Mouse (Mus musculus) lung, embryonic 14.5 days (tissue): ENCODE data around the gene Trak2. TPM values are rescaled to one million over a fixed set of nuclear protein-coding genes. Genes with fewer than 3 reads are reported as not detected.

Source experiments
- ATAC-seq: fragments of 200-750 bp; cut with Nextera tagmentation; 2 replicates; pipeline ENCODE4 v1.8.0; 2017; ENCODE audit warnings: mild to moderate bottlenecking, moderate TSS enrichment, moderate library complexity; ENCODE audit not compliant: insufficient read depth
- DNase-seq: peaks from one replicate; pipeline ENCODE4 v3.0.0-alpha.2; 2015
- H3K27ac ChIP-seq: fragments of 300-500 bp; sonication (generic); 2 replicates; pipeline ENCODE4 v1.5.1; 2014; ENCODE audit warnings: low read depth, mild to moderate bottlenecking, moderate library complexity
- H3K27me3 ChIP-seq: fragments of 300-500 bp; sonication (generic); 2 replicates; pipeline ENCODE4 v1.6.1; 2014; ENCODE audit warnings: low read length, control low read depth; ENCODE audit not compliant: insufficient read depth
- H3K36me3 ChIP-seq: fragments of 300-500 bp; sonication (generic); 2 replicates; pipeline ENCODE4 v1.6.1; 2014; ENCODE audit warnings: control low read depth; ENCODE audit not compliant: insufficient read depth
- H3K4me1 ChIP-seq: fragments of 300-500 bp; sonication (generic); 2 replicates; pipeline ENCODE4 v1.6.1; 2014; ENCODE audit warnings: antibody characterized with exemption, control low read depth; ENCODE audit not compliant: insufficient read depth
- H3K4me2 ChIP-seq: fragments of 300-500 bp; sonication (generic); 2 replicates; pipeline ENCODE4 v1.6.1; 2014; ENCODE audit warnings: mild to moderate bottlenecking
- H3K4me3 ChIP-seq: fragments of 300-500 bp; sonication (generic); 2 replicates; pipeline ENCODE4 v1.5.1; 2014; ENCODE audit warnings: low read depth, low read length
- H3K9ac ChIP-seq: fragments of 300-500 bp; sonication (generic); 2 replicates; pipeline ENCODE4 v1.6.1; 2014
- H3K9me3 ChIP-seq: fragments of 300-500 bp; sonication (generic); 2 replicates; pipeline ENCODE4 v1.6.1; 2016; ENCODE audit warnings: low read depth, low read length, control low read depth
- CTCF ChIP-seq: IDR thresholded peaks from 2 replicates; pipeline ENCODE4 v1.5.1; 2016; ENCODE audit warnings: antibody characterized with exemption, low read depth
- WGBS: fragments of 180-500 bp; shearing (Covaris S2); extraction: QIAGEN DNeasy Blood & Tissue Kit; methylation state at CpG from one replicate; pipeline ENCODE4 v1.1.7; 2014; 5-methylcytosine and 5-hydroxymethylcytosine counted together
- polyA plus RNA-seq: library from polyadenylated mRNA; unstranded; fragments of >200 nt; fragmentation: Nextera tagmentation; extraction: Ambion mirVana; gene quantifications from 2 replicates; pipeline ENCODE4 v1.2.1, GENCODE M21; 2014

The Trak2 gene
- polyA plus RNA-seq, 1 experiment from 2014 or later, result 15.4 TPM

- H3K9me3 ChIP-seq, result no peaks in the 10 kb centered on the region
- no peak overlapping the region for H3K27ac ChIP-seq
- H3K9ac ChIP-seq, result no peak overlapping the region
- no peaks in the 10 kb centered on the region for H3K27me3 ChIP-seq
- H3K4me2 ChIP-seq, result no peak overlapping the region
- ATAC-seq, result no peak
- no peak for TF ChIP-seq CTCF
- no peak overlapping the region for H3K4me3 ChIP-seq
- H3K4me1 ChIP-seq, result peaks cover 5% of the 10 kb centered on the region; the same call in 1 of the 2 replicates
- peaks cover 20% of the 10 kb centered on the region for H3K36me3 ChIP-seq
- 80% methylated on average over 6 of the region's 6 CpGs for WGBS
- no peak for DNase-seq
Observed at GRCm38 (mm10) chr1:58949561-58950106, 23.6 kb downstream of the Trak2 start.

GRCm38 (mm10) chr1:58946718-58947117 lies 26.5 kb downstream of the Trak2 start:
- Histone ChIP-seq H3K36me3 (peaks cover 18% of the 10 kb centered on the region), H3K4me2 (no peak overlapping the region), H3K27me3 (no peaks in the 10 kb centered on the region), H3K9me3 (no peaks in the 10 kb centered on the region), H3K9ac (no peak overlapping the region), H3K4me1 (peaks cover 3% of the 10 kb centered on the region; the same call in 1 of the 2 replicates), H3K4me3 (no peak overlapping the region), H3K27ac (no peak overlapping the region)
- DNase-seq (no peak), ATAC-seq (no peak)
- no peak for TF ChIP-seq CTCF
- WGBS, result 90% methylated on average over 9 of the region's 9 CpGs

GRCm38 (mm10) chr1:58945960-58946670 lies 27.1 kb downstream of the Trak2 start:
- H3K27ac ChIP-seq, result no peak overlapping the region

GRCm38 (mm10) chr1:58945523-58945922 lies 27.7 kb downstream of the Trak2 start:
- no peak overlapping the region for H3K27ac ChIP-seq
- no peaks in the 10 kb centered on the region for H3K4me1 ChIP-seq
- ATAC-seq, result no peak
- no peak overlapping the region for H3K4me3 ChIP-seq
- no peak overlapping the region for H3K4me2 ChIP-seq
- H3K9ac ChIP-seq, result no peak overlapping the region
- peaks cover 18% of the 10 kb centered on the region for H3K36me3 ChIP-seq
- no peak for TF ChIP-seq CTCF
- 90% methylated on average over 2 of the region's 2 CpGs for WGBS
- no peaks in the 10 kb centered on the region for H3K9me3 ChIP-seq
- no peak for DNase-seq
- no peaks in the 10 kb centered on the region for H3K27me3 ChIP-seq

More at GRCm38 (mm10) chr1:58945960-58946670, 27.1 kb downstream of the Trak2 start:
- Histone ChIP-seq H3K4me2 (no peak overlapping the region), H3K36me3 (peaks cover 18% of the 10 kb centered on the region), H3K27me3 (no peaks in the 10 kb centered on the region), H3K4me3 (no peak overlapping the region), H3K9ac (no peak overlapping the region), H3K4me1 (no peaks in the 10 kb centered on the region), H3K9me3 (no peaks in the 10 kb centered on the region)
- ATAC-seq, result no peak
- no peak for TF ChIP-seq CTCF
- 81% methylated on average over 7 of the region's 7 CpGs for WGBS
- DNase-seq, result no peak

GRCm38 (mm10) chr1:58937606-58938099 lies 35.6 kb downstream of the Trak2 start:
- WGBS, result 94% methylated on average over 9 of the region's 9 CpGs
- TF ChIP-seq CTCF, result no peak

GRCm38 (mm10) chr1:58936746-58937605 lies 36.3 kb downstream of the Trak2 start:
- H3K27ac ChIP-seq, result no peak overlapping the region

More at GRCm38 (mm10) chr1:58937606-58938099, 35.6 kb downstream of the Trak2 start:
- no peaks in the 10 kb centered on the region for H3K9me3 ChIP-seq
- DNase-seq (no peak), ATAC-seq (no peak)
- H3K4me2 ChIP-seq, result no peak overlapping the region
- no peaks in the 10 kb centered on the region for H3K27me3 ChIP-seq
- H3K4me1 ChIP-seq, result no peaks in the 10 kb centered on the region
- no peak overlapping the region for H3K9ac ChIP-seq
- H3K36me3 ChIP-seq, result peaks cover 5% of the 10 kb centered on the region; the same call in 1 of the 2 replicates
- no peak overlapping the region for H3K4me3 ChIP-seq
- no peak overlapping the region for H3K27ac ChIP-seq

GRCm38 (mm10) chr1:58926664-58927063 lies 46.6 kb downstream of the Trak2 start:
- Histone ChIP-seq H3K9me3 (no peaks in the 10 kb centered on the region), H3K36me3 (peaks cover 22% of the 10 kb centered on the region; the same call in 1 of the 2 replicates), H3K4me3 (no peak overlapping the region), H3K4me2 (no peak overlapping the region), H3K4me1 (no peaks in the 10 kb centered on the region), H3K27me3 (no peaks in the 10 kb centered on the region), H3K27ac (no peak overlapping the region), H3K9ac (no peak overlapping the region)
- 91% methylated on average over 5 of the region's 5 CpGs for WGBS
- no peak for DNase-seq
- TF ChIP-seq CTCF, result no peak
- ATAC-seq, result no peak

More at GRCm38 (mm10) chr1:58936746-58937605, 36.3 kb downstream of the Trak2 start:
- Histone ChIP-seq H3K4me1 (no peaks in the 10 kb centered on the region), H3K9ac (no peak overlapping the region), H3K27me3 (no peaks in the 10 kb centered on the region), H3K4me3 (no peak overlapping the region), H3K9me3 (no peaks in the 10 kb centered on the region), H3K36me3 (peaks cover 5% of the 10 kb centered on the region; the same call in 1 of the 2 replicates), H3K4me2 (no peak overlapping the region)
- WGBS, result 83% methylated on average over 10 of the region's 10 CpGs
- DNase-seq (no peak), ATAC-seq (no peak)
- TF ChIP-seq CTCF, result no peak
